Mouse (Mus musculus): Measurements from ENCODE around the gene Dusp10.

Gene Dusp10

DNA sequence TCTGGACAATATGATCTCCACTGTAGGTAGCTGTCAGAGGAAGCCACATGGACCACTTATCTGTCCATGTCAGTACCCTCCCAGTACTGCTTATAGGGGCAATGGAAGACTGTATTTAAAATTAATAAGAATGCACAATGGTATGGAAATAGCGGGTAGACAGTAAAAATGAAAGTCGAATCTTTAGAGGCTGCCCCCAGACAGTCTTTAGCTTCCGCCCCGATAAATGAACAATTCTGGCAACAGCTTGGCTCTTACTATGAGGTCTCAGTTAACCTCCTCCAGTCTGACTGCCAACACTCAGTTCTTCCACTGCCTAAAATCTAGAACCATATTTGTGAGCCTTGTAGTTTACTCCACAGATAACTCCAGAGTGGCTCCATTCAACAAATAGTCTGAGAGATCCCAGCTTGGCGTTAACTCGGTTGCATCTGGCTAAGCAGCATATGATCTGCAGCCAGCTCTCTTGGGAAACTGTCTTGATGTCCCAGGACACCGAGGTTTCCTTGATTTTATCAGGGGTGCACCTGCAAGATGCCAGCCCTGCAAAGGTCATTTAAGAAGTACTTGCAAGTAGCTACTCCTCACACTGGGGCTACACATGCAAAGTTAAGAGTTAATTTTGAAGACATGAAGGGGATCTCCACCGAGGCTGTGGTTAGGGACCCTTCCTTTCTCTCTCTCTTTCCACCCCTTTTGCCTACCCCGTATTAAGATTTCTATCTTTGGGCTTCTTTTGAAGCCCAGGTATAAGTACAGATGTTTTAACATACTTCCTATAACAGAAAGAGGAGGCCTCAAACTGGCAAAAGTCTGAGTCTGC, 88.0 kb downstream of the Dusp10 start:
- no peak for DNase-seq (ENCODE audit: low spot score in 2 of 2)

GRCm38 (mm10) chr1:184101750-184102046, 88.6 kb downstream of the Dusp10 start:
- DNase-seq (ENCODE audit: low spot score in 2 of 2), result no peak

- no peak for DNase-seq (ENCODE audit: low spot score in 2 of 2)
These were observed 93.7 kb downstream of the Dusp10 start for GRCm38 (mm10) chr1:184106832-184107231.

GRCm38 (mm10) chr1:184107448-184107847, 94.3 kb downstream of the Dusp10 start:
- DNase-seq (ENCODE audit: low spot score in 2 of 2), result no peak

- no peak for DNase-seq (ENCODE audit: low spot score in 2 of 2)
These were observed 95.2 kb downstream of the Dusp10 start for GRCm38 (mm10) chr1:184108254-184108653.

DNA sequence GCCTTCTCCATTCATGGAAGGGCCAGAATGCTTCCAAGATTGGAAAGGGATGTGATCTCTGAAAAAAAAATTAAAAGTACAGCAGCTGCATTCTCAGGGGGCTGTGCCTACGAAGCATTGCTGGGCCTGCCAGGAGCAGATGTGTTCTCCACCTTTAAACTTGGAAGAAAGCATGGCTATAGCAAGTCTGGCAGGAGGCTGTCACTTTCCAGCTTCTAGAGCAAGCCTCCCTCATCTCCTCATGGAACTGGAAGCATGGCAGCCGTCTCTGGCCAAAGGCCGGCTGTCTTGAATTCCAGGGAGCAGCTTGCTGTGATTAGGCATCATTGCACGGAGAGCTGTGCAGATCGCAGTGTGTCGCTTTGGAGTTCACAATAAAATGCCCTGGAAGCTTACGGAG, 104.5 kb downstream of the Dusp10 start:
- DNase-seq (ENCODE audit: low spot score in 2 of 2), result no peak

GRCm38 (mm10) chr1:184117991-184118390, 104.9 kb downstream of the Dusp10 start:
- no peak for DNase-seq (ENCODE audit: low spot score in 2 of 2)

- DNase-seq (ENCODE audit: low spot score in 2 of 2), result no peak
These were observed 105.5 kb downstream of the Dusp10 start for GRCm38 (mm10) chr1:184118586-184118985.
